Mouse (Mus musculus): ENCODE measurements around the gene Cd70.
A peak's percentile ranks its signal among the peaks of the same experiment; 100 is the strongest.

Gene Cd70

GRCm38 (mm10) chr17:57096623-57096920, 53.0 kb downstream of the Cd70 start:
- peak; percentile 60 for DNase-seq (ENCODE audit: low spot score)

Measured in spleen, adult 12 weeks (tissue).